Mouse (Mus musculus) mouse trophoblast stem cell (cell line): ENCODE results near the gene Rgs14.

Experiments
- in situ Hi-C, 2 experiments: fragments of 300-500 bp; cut with MseI, MboI; formaldehyde crosslinking; loops; 2 replicates in 1 of 2; 3 replicates in 1 of 2; pipeline ENCODE4 v1.15.1; 2025

Rgs14 gene

GRCm38 (mm10) chr13:55404853-55405782 is 35.6 kb downstream of the Rgs14 start:
- in situ Hi-C loops, result loop anchor here in 1 of 2 experiments (5.0 kb wide), 1 partner anchor 62 kb away; no protein-coding TSS in a partner anchor

DNA sequence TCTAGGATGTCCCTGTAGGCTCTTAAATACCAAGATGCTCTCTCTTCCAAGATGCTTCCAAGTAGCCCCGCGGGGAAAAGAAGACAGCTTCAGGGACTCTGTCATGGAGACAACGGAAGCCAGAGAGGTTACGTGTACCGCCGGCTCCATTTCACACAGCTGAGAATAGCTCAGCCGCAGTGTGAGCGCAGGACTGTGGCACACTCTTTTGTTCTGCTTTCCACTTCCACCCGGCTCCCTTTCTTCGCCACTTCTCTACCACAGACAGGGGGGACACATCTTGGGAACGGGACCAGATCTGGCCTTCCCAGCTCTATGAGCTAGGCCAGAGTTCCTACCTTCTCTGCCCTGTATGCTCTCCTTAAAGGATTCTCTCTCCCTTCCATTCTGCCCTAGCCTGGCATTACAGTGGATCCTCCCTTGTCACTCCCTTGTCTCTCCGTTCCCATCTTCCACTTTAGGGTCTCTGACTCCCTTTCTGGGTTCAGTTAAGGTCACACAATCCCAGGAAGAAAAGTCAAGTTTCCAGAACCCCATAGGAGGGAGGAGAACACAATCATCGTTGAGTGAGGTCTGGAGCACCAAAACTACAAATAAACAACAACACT is 36.4 kb downstream of the Rgs14 start:
- in situ Hi-C loops, result loop anchor here in 1 of 2 experiments (5.0 kb wide), 1 partner anchor 61 kb away; no protein-coding TSS in a partner anchor

- in situ Hi-C loops, result loop anchor here in 1 of 2 experiments (5.0 kb wide), 1 partner anchor 60 kb away; no protein-coding TSS in a partner anchor
Observed at GRCm38 (mm10) chr13:55407341-55407740, 37.8 kb downstream of the Rgs14 start.

GRCm38 (mm10) chr13:55408546-55409120 is 39.1 kb downstream of the Rgs14 start:
- in situ Hi-C loops, result loop anchor here in 1 of 2 experiments (5.0 kb wide), 1 partner anchor 59 kb away; no protein-coding TSS in a partner anchor

DNA sequence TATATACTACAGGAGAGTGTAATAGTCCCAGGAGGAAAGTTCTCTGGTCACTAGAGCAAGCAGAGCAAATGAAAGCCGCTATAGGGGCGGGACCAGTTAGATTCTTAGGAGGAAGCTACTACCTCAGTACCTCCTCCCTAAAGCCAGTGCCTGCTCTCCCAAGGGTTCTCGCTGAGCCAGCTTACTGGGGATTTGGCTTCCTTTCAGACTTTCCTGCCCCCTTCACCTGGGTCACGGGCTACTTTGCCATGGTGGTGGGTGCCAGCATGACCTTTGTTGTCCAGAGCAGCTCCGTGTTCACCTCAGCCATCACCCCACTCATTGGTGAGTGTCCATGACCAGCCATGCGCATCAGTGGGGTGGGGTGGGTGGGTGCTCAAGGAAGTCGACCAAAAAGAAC is 42.3 kb downstream of the Rgs14 start:
- in situ Hi-C loops, result no loop called here

DNA sequence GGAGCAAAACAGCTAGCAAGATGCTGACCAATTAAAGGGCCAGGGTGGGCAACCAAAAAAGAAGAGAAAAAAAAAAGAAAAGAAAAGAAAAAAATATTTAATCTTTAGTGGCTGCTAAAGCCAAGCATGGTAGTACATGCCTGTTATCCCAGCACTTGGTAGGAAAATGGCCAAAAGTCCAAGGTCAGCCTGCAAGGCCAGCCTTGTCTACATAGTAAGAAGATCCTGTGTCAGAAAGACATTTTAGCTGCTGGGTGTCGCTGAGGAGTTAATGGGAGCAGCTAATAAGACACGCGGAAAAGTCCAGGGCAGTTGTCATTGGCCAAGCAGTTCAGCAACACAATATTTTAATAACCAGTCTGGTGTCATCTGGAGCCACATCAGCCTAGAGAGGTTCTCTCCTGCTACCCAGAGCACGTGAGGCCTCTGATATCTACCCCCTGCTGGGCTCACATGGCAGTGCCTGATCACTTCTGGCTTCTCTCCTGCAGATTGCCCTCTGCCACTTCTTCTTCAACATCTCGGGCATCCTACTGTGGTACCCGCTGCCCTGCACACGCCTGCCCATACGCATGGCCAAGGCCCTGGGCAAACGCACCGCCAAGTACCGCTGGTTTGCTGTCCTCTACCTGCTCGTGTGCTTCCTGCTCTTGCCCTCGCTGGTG is 43.2 kb downstream of the Rgs14 start:
- in situ Hi-C loops, result no loop called here

DNA sequence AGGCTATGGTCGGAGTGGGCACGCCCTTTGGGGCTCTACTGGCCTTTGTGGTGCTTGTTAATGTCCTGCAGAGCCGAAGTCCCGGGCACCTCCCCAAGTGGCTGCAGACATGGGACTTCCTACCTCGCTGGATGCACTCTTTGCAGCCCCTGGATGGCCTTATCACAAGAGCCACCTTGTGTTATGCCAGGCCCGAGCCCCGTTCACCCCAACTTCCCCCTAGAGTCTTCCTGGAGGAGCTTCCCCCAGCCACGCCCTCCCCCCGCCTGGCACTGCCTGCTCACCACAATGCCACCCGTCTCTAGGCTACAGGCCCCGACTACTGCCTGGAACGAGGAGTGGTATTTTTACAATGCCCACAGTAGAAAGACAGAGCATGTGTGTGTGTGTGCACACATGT is 43.8 kb downstream of the Rgs14 start:
- in situ Hi-C loops, result no loop called here

- in situ Hi-C loops, result loop anchor here in 1 of 2 experiments (5.0 kb wide), 1 partner anchor 52 kb away; no protein-coding TSS in a partner anchor
Observed at GRCm38 (mm10) chr13:55414743-55415380, 45.3 kb downstream of the Rgs14 start, which contains the start of gene Pfn3. Gene Pfn3, minus strand, starts transcription at chr13:55415232.

DNA sequence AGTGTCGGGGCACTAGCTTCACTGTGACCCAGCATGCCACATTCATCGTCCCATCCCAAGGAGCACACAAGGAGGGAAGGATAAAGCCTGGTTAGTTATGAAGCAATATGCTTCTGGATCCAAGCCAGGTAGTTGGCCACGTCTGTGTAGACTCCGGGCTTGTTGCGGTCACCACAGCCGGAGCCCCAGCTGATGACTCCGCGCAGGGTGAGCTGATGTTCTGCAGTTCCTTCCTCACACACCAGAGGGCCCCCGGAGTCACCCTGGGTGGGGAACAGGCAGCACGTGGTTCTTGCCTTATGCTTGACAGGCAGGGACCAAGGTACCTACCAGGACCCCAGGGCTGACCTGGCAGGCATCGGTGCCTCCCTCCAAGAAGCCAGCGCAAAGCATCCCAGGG is 48.5 kb downstream of the Rgs14 start:
- in situ Hi-C loops, result loop anchor here in 1 of 2 experiments (5.0 kb wide), 1 partner anchor 49 kb away; no protein-coding TSS in a partner anchor

- in situ Hi-C loops, result loop anchor here in 1 of 2 experiments (5.0 kb wide), 1 partner anchor 48 kb away; no protein-coding TSS in a partner anchor
Observed at GRCm38 (mm10) chr13:55419142-55419541, 49.6 kb downstream of the Rgs14 start.

DNA sequence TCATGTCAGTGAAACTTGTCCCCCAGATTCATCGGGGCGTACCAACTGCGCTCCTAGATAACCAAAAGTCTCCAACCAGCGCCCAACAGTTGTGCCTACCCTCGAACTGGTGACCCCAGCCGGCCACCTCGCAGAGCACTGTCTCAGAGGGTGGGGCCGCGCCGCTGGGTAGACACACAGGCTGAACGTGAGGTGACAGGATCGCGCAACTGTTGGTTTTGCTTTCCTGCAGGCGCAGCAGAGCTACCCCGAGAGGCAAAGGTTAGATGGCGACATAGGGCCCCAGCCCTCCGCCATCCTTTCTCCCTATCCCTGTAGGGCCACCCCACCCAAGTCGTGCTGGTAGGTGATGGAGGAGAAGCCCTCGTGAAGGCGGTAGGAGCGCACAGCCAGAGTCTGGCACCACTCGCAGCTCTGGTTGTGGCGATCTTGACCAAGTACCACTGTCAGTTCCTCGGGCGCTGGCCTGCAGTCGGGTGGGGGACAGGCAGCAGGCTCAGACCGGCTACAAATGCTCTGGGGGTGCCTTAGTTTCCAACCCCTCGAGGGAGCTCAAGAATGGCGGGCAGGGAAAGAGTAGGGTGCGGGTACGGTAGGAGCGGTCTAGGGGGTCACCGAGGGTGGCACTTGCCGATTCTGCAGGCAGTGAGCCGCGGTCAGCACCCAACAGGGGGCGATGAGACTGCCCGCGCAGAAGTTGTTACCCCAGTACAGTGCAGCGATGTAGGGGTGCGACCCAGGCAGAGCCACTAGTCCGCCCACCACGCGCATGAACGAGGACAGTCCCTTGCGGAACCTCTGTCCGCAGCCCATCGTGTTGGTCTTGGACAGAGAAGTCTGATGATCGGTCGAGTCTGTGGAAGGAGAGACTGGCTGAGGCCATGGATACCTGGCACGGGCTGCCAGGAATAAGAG is 50.7 kb downstream of the Rgs14 start:
- in situ Hi-C loops, result no loop called here

DNA sequence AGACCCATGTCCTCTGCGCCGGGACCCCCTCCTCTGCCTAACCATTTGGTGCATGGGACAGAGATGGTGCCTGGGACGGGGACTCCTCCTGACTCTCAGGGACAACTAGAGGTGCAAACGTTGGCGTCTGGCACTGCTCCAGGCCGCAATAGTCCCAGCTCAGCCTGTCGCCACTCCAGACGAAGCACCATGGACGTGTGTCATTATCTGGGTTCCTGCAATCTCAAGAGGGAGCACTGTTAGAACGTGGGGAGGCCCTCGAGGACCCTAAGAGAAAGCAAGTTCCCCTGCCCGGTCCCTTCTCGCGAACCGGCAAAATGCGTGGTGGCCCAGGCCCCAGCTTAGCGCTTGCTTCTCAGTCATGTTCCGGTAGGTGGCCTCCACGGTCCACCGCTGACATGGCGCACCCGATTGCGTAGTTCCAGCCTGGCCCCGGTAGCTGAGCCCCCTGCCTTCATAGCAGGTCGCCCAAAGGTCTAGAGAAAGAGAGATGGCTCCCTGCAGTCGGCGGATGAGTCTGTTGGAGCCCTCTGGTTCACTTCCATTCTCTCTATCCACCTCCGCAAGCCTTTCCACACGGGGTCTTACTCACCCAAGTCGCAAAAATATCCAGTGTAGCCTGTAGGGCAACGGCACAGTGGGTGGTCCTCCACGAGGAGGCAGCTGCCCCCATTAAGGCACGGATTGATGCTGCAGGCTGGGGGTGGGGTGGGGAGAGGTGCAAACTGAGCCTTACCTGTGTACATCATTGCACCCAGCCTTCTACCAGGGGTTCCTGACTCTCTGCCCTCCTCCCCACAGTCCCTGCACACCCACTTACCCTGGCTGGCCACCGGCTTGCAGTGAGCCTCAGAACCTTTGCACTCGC is 51.6 kb downstream of the Rgs14 start:
- in situ Hi-C loops, result no loop called here

- in situ Hi-C loops, result no loop called here
Observed at GRCm38 (mm10) chr13:55426613-55427012, 57.1 kb downstream of the Rgs14 start, which contains the start of gene F12. Gene F12, minus strand, starts transcription at chr13:55426793.

DNA sequence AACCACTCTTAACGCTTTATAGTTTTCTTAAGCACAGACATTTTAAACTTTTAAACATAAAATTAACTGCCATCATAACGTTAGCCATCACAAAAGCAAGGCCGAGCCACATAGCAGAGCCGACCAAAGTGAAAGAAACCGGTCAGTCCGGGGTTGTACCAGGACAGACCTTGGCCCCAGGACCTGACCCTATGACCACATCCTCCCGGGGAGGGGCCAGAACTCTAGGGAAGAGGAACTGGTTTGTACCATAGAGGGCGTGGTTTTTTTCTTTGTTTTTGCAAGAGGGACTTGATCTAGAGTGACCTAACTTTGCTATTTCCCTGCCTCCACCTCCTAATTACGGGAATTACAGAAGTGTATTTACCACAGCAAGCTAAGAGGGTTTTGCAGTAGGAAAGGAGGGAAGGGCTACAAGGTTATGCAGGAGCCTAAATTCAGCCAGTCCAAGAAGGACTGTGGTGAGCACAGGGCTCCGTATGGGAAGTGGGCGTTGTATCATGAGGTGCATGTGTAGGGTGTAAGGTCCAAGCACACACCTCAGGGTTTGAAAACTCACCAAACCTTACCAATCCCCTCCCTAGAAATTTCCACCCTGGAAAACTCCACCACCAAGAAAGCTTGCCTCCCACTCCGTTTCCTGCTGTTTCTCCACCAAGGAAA is 59.8 kb downstream of the Rgs14 start:
- in situ Hi-C loops, result no loop called here

DNA sequence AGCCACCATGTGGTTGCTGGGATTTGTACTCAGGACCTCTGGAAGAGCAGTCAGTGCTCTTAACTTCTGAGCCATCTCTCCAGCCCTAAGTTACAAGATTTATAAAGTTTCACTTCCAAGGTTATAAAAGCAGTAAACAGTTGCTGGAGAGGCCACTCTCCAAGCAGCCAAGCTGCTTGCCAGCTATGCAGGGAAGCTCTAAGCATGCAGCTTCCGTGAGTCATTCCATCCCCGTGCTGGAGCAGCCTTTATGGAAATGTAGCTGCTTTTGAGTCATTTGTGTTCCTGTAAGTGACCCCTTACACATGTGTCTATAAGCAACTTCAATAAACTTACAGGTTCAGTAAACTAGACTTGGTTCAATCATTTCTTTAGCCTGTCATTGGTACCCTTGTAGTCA is 61.0 kb downstream of the Rgs14 start:
- in situ Hi-C loops, result no loop called here

DNA sequence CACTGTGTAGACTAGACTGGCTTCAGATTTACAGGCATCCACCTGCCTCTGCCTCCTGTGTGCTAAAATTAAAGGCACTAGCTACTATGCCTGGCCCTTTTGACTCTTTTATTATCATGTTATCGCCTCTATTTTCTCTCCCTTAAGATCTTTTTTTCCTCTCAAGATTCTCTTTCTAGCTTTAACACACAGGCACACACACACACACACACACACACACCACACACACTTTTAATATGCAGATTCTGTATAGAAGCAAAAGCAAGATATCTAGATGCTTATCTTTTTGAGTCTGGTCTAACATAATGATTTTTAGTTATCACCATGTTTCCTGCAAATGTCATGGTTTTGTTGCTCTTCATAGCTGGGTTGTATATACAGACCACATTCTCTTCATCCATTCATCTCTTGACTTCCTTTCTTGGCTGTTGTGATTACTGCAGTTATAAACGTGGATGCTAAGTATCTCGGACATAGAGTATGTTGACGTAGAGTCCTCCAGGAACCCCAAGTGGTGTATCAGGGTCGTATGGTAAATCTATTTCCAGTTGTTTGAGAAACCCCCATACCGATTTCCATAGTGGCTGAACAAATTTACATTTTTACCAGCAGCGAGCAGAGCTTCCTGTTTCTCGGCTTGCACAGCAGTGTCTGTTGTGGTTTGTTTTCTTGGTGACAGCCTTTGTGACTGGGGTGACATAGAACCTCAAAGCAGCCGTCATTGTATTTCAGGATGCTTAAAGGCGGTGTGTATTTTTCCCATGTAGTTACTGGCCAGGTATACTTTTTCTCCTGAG is 62.6 kb downstream of the Rgs14 start:
- in situ Hi-C loops, result no loop called here
